Mouse (Mus musculus) mesoderm, embryonic 11.5 days (tissue): Measurements from ENCODE around the gene Rab39b.

ENCODE experiments used
- DNase-seq: peaks from one replicate; pipeline ENCODE4 v3.0.0-alpha.2; 2012; ENCODE audit warnings: low read depth, low spot score

Gene Rab39b

DNA sequence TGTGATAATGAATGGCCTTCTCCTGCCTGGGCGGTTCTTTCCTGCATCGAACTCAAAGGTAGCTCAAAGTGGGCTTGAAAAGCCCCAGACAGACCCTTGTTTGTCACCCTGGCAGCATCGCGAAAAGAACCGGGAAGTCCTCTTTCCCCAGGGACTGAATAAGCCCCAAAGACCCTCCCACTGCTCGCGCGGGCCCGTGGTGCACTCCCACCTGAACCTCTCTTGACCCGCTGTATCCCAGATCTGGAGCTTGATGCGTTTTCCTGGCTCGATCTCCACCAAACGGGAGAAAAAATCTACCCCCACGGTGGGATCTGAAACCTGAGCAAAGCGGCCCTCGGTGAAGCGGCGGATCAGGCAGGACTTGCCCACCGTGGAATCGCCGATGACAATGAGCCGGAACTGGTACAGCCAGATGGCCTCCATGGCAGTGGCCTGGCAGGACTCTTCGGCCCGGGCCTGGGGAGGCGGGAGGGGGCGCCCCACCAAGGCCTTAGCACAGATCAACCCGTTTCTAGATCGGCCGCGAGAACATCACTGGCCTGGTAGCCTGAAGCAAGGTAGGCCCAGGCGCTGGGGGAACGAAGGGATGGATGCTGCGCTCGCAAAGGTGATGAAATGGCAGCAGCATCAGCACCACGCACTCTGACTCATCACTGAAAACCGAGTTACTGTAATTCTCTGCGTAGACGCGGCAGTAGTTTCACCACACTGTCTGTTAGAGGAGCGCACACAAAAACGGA, at the start of gene Rab39b:
Gene Rab39b, minus strand, starts transcription at position 650 of the 743 bp plus-strand sequence.
- DNase-seq, result peak; percentile 45

DNA sequence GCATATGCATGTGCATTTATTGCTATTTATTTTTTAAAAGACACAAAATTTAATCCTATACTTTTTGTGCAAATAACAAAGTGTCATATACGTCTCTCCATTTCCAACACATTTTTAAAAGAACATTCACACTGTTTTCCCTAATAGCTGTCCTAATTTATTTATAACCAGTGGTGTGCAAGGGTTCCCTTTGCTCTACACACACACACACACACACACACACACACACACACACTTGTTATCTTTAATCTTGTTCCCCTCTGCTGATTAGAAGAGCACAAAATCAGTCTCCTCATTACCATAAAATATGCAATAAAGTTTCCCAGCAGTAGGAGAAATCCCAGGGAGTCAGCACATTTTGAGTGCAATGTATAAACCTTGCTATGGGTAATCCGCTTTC, 508 bp upstream of the Rab39b start:
- DNase-seq, result no peak
